Mouse (Mus musculus) thymus, adult 2 months (tissue): Measurements from ENCODE around the gene D7Ertd443e. TPM values are rescaled to one million over a fixed set of nuclear protein-coding genes. Genes with fewer than 3 reads are reported as not detected.
A peak's percentile ranks its signal among the peaks of the same experiment; 100 is the strongest.

Experiments used
- DNase-seq: peaks from one replicate; pipeline ENCODE4 v3.0.0; 2021
- H3K27ac ChIP-seq: fragments of 200-500 bp; 2 replicates; pipeline ENCODE4 v1.5.1; 2012; ENCODE audit warnings: low read length, control low read depth; ENCODE audit not compliant: control insufficient read depth, insufficient read depth
- H3K27me3 ChIP-seq: fragments of 200-500 bp; 2 replicates; pipeline ENCODE4 v1.6.1; 2012; ENCODE audit warnings: mild to moderate bottlenecking, low read length, moderate library complexity, mixed read lengths; ENCODE audit not compliant: control insufficient read depth, insufficient read depth
- H3K36me3 ChIP-seq: fragments of 200-500 bp; 2 replicates; pipeline ENCODE4 v1.6.1; 2012; ENCODE audit warnings: mild to moderate bottlenecking, low read length, moderate library complexity; ENCODE audit not compliant: control insufficient read depth, insufficient read depth
- H3K4me1 ChIP-seq: fragments of 200-500 bp; replicated peaks from 2 replicates; pipeline ENCODE4 v1.6.1; 2012; ENCODE audit warnings: low read length; ENCODE audit not compliant: control insufficient read depth, insufficient read depth
- H3K4me3 ChIP-seq: fragments of 200-500 bp; 2 replicates; pipeline ENCODE4 v1.5.1; 2012; ENCODE audit warnings: mild to moderate bottlenecking, low read length, control low read depth, moderate library complexity; ENCODE audit not compliant: control insufficient read depth, insufficient read depth
- CTCF ChIP-seq: fragments of 200-500 bp; IDR thresholded peaks from 2 replicates; pipeline ENCODE4 v1.5.1; 2012; ENCODE audit warnings: mild to moderate bottlenecking, control low read depth, low read length, moderate library complexity, borderline replicate concordance; ENCODE audit not compliant: control insufficient read depth, poor library complexity, insufficient read depth; ENCODE audit errors: extremely low read depth
- POLR2A ChIP-seq: fragments of 200-500 bp; IDR thresholded peaks from 2 replicates; pipeline ENCODE4 v1.6.1; 2012; ENCODE audit warnings: mild to moderate bottlenecking, low read length, control low read depth, moderate library complexity; ENCODE audit not compliant: control insufficient read depth, poor library complexity, insufficient read depth; ENCODE audit errors: extremely low read depth
- WGBS: fragments of 180-500 bp; shearing (Covaris S2); methylation state at CpG from one replicate; pipeline ENCODE4 v1.1.7; 2018; 5-methylcytosine and 5-hydroxymethylcytosine counted together
- polyA plus RNA-seq: library from polyadenylated mRNA; depleted of rRNA; stranded (reverse); fragments of >200 nt; gene quantifications from 2 replicates; pipeline ENCODE4 v1.2.3, GENCODE M21; 2012

The D7Ertd443e gene
- polyA plus RNA-seq, 1 experiment = 0.18 TPM

GRCm38 (mm10) chr7:134265783-134266182 is 119.7 kb downstream of the D7Ertd443e start:
- 89% methylated on average over 4 of the region's 4 CpGs for WGBS
- H3K4me1 ChIP-seq = no peaks in the 10 kb centered on the region
- H3K36me3 ChIP-seq = no peaks in the 10 kb centered on the region
- H3K27me3 ChIP-seq = no peaks in the 10 kb centered on the region
- no peak for DNase-seq
- no peak overlapping the region for H3K4me3 ChIP-seq
- no peak overlapping the region for H3K27ac ChIP-seq
- no peak for TF ChIP-seq CTCF
- no peak for TF ChIP-seq POLR2A

- Histone ChIP-seq H3K4me3 (no peak overlapping the region), H3K36me3 (no peaks in the 10 kb centered on the region), H3K27me3 (no peaks in the 10 kb centered on the region), H3K4me1 (no peaks in the 10 kb centered on the region), H3K27ac (no peak overlapping the region)
- 49% methylated on average over 4 of the region's 4 CpGs for WGBS
- peak; percentile 61 for DNase-seq
- TF ChIP-seq CTCF = 0 out of 2 replicates have a peak, but pooled peaks have one; percentile 30
- TF ChIP-seq POLR2A = no peak
These were observed 122.1 kb downstream of the D7Ertd443e start for GRCm38 (mm10) chr7:134263146-134263906.

GRCm38 (mm10) chr7:134261003-134261701 is 124.3 kb downstream of the D7Ertd443e start:
- Histone ChIP-seq H3K4me1 (no peaks in the 10 kb centered on the region), H3K27me3 (no peaks in the 10 kb centered on the region), H3K27ac (no peak overlapping the region), H3K36me3 (no peaks in the 10 kb centered on the region), H3K4me3 (no peak overlapping the region)
- WGBS = 46% methylated on average over 4 of the region's 4 CpGs
- TF ChIP-seq CTCF (no peak), POLR2A (no peak)
- no peak for DNase-seq

GRCm38 (mm10) chr7:134250273-134250870 is 135.1 kb downstream of the D7Ertd443e start:
- Histone ChIP-seq H3K4me1 (no peaks in the 10 kb centered on the region), H3K36me3 (no peaks in the 10 kb centered on the region), H3K27me3 (no peaks in the 10 kb centered on the region), H3K27ac (no peak overlapping the region), H3K4me3 (no peak overlapping the region)
- DNase-seq = no peak
- TF ChIP-seq POLR2A = no peak
- TF ChIP-seq CTCF = no peak
- WGBS = 92% methylated on average over 7 of the region's 7 CpGs

- no peaks in the 10 kb centered on the region for H3K36me3 ChIP-seq
- no peak for DNase-seq
- TF ChIP-seq POLR2A = no peak
- TF ChIP-seq CTCF = no peak
- no peaks in the 10 kb centered on the region for H3K4me1 ChIP-seq
- no peaks in the 10 kb centered on the region for H3K27me3 ChIP-seq
- WGBS = 94% methylated on average over 2 of the region's 2 CpGs
- H3K4me3 ChIP-seq = no peak overlapping the region
- H3K27ac ChIP-seq = no peak overlapping the region
These were observed 137.4 kb downstream of the D7Ertd443e start for GRCm38 (mm10) chr7:134248041-134248440.

GRCm38 (mm10) chr7:134246624-134247023 is 138.8 kb downstream of the D7Ertd443e start:
- Histone ChIP-seq H3K27ac (no peak overlapping the region), H3K27me3 (no peaks in the 10 kb centered on the region), H3K4me1 (no peaks in the 10 kb centered on the region), H3K4me3 (no peak overlapping the region), H3K36me3 (no peaks in the 10 kb centered on the region)
- DNase-seq = no peak
- TF ChIP-seq POLR2A (no peak), CTCF (no peak)
- 87% methylated on average over 5 of the region's 5 CpGs for WGBS
